Mouse (Mus musculus): Measurements from ENCODE around the gene Larp4. TPM values are rescaled to one million over a fixed set of nuclear protein-coding genes. Genes with fewer than 3 reads are reported as not detected.

The Larp4 gene
- polyA plus RNA-seq, 1 experiment from 2014 or later: 27.4 TPM

DNA sequence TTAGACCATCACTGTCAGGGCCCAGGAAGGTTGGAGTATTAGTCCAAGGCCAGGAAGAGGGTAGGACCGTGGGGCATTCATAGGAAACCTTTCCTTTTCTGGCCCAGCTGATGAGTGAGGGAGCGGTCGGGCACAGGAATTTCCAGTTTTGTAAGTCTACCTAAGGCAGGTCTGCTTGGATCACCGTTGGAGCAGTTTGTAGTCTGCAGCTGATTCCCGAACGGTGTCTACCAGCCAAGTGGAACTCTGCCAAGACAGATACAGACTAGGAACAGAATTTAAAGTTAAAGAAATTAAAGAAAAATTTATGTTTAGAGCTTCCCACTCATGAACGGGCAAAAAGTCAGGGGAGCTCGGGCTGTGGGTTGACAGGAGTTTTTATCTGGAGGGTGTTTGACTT is 59.6 kb downstream of the Larp4 start:
- Histone ChIP-seq H3K27me3 (replicated peaks; ENCODE audit: control insufficient read depth, insufficient read depth, low read length) (no peaks in the 10 kb centered on the region), H3K4me3 (replicated peaks; ENCODE audit: low read length) (no peak overlapping the region), H3K36me3 (ENCODE audit: control insufficient read depth, insufficient read depth) (no peaks in the 10 kb centered on the region), H3K27ac (ENCODE audit: low read length) (peak overlapping the region; percentile 48), H3K9ac (replicated peaks; ENCODE audit: low read depth, low read length) (no peak overlapping the region), H3K4me1 (replicated peaks; ENCODE audit: control insufficient read depth, insufficient read depth, low read length) (no peaks in the 10 kb centered on the region), H3K4me2 (ENCODE audit: low read length) (no peak overlapping the region), H3K9me3 (ENCODE audit: control insufficient read depth, low read length) (no peaks in the 10 kb centered on the region)
- no peak for ATAC-seq
- WGBS: 69% methylated on average over 8 of the region's 8 CpGs

DNA sequence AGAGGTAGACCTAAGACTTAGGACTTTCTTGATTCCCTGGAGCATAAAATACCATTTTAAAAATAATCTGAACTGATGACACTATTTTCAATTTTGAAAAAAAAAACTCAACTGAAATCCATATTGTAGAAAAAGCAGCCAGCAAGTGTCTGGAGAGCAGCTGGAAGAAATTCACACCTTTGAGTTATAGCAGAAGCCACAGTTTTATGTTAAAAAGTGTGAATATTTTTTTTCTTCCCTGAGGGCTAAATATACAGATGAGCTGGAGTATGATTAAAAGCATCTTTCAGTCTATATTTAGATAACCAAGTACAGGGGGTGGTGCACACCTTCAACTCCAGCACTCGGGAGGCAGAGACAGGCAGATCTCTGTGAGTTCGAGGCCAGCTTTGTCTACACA is 60.0 kb downstream of the Larp4 start:
- no peak for ATAC-seq
- H3K9ac ChIP-seq (replicated peaks; ENCODE audit: low read depth, low read length): no peak overlapping the region
- no peak overlapping the region for H3K4me2 ChIP-seq (ENCODE audit: low read length)
- H3K4me3 ChIP-seq (replicated peaks; ENCODE audit: low read length): no peak overlapping the region
- WGBS: 76% methylated on average over 2 of the region's 2 CpGs
- H3K9me3 ChIP-seq (ENCODE audit: control insufficient read depth, low read length): no peaks in the 10 kb centered on the region
- H3K36me3 ChIP-seq (ENCODE audit: control insufficient read depth, insufficient read depth): no peaks in the 10 kb centered on the region
- no peaks in the 10 kb centered on the region for H3K27me3 ChIP-seq (replicated peaks; ENCODE audit: control insufficient read depth, insufficient read depth, low read length)
- H3K27ac ChIP-seq (ENCODE audit: low read length): peak overlapping the region; percentile 44; the same call in 1 of the 2 replicates
- H3K4me1 ChIP-seq (replicated peaks; ENCODE audit: control insufficient read depth, insufficient read depth, low read length): no peaks in the 10 kb centered on the region

DNA sequence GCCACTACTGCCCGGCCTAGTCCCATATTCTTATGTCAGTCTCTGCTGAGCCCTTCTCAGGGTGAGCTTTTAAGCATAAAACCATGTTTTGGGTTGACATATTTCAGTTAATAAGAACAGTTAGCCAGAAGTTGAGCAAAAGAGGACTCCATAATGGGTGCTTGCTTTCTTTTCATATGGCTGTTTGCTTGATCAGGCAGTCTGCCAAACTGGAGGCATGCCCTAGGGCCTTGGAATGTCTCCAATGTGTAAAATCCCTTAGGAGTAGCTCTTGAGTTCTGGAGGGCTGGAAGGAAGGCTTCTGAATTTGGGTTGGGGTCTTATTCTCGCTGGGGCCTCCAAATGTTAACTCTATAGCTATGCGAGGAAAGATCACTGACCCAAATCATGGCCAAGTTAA is 62.7 kb downstream of the Larp4 start:
- Histone ChIP-seq H3K27ac (ENCODE audit: low read length) (no peak overlapping the region), H3K4me3 (replicated peaks; ENCODE audit: low read length) (no peak overlapping the region), H3K27me3 (replicated peaks; ENCODE audit: control insufficient read depth, insufficient read depth, low read length) (no peaks in the 10 kb centered on the region), H3K36me3 (ENCODE audit: control insufficient read depth, insufficient read depth) (no peaks in the 10 kb centered on the region), H3K4me2 (ENCODE audit: low read length) (no peak overlapping the region), H3K4me1 (replicated peaks; ENCODE audit: control insufficient read depth, insufficient read depth, low read length) (no peaks in the 10 kb centered on the region), H3K9ac (replicated peaks; ENCODE audit: low read depth, low read length) (no peak overlapping the region), H3K9me3 (ENCODE audit: control insufficient read depth, low read length) (no peaks in the 10 kb centered on the region)
- WGBS: 61% methylated on average over 3 of the region's 3 CpGs
- no peak for ATAC-seq

DNA sequence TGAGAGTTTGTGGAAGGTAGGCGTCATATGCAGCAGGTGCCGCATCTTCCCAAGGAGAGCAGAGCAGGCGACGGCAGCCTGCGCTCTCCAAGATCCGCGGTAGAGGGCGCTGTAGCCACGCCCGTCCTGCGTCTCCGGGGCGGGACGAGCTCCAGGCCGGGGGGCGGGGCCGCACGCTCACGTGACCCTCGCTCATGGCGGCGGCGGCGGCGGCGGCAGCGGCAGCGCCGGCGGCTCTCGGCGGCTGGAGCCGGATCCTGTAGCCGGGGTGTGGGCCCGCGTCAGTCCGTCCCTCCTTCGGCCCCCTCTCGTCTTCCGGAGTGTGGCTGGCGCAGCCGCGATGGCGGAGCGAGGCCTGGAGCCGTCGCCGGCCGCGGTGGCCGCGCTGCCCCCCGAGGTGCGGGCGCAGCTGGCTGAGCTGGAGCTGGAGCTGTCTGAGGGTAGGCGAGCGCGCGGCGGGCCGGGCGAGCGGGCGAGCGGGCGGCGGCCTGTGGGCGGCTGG is 68.7 kb downstream of the Larp4 start, which contains the start of gene Dip2b:
TSS of gene Dip2b (plus strand) at position 195 of the 502 bp plus-strand sequence.
- Histone ChIP-seq H3K4me3 (replicated peaks; ENCODE audit: low read length) (peak within 1 kb of the TSS; percentile 71), H3K4me1 (replicated peaks; ENCODE audit: control insufficient read depth, insufficient read depth, low read length) (peaks cover 25% of the 10 kb centered on the region), H3K27ac (ENCODE audit: low read length) (peak within 1 kb of the TSS; percentile 98), H3K27me3 (replicated peaks; ENCODE audit: control insufficient read depth, insufficient read depth, low read length) (no peaks in the 10 kb centered on the region), H3K4me2 (ENCODE audit: low read length) (peak within 1 kb of the TSS; percentile 82), H3K36me3 (ENCODE audit: control insufficient read depth, insufficient read depth) (no peaks in the 10 kb centered on the region), H3K9me3 (ENCODE audit: control insufficient read depth, low read length) (no peaks in the 10 kb centered on the region), H3K9ac (replicated peaks; ENCODE audit: low read depth, low read length) (peak within 1 kb of the TSS; percentile 89)
- 0% methylated on average over 53 of the region's 68 CpGs for WGBS
- peak; percentile 89 for ATAC-seq

DNA sequence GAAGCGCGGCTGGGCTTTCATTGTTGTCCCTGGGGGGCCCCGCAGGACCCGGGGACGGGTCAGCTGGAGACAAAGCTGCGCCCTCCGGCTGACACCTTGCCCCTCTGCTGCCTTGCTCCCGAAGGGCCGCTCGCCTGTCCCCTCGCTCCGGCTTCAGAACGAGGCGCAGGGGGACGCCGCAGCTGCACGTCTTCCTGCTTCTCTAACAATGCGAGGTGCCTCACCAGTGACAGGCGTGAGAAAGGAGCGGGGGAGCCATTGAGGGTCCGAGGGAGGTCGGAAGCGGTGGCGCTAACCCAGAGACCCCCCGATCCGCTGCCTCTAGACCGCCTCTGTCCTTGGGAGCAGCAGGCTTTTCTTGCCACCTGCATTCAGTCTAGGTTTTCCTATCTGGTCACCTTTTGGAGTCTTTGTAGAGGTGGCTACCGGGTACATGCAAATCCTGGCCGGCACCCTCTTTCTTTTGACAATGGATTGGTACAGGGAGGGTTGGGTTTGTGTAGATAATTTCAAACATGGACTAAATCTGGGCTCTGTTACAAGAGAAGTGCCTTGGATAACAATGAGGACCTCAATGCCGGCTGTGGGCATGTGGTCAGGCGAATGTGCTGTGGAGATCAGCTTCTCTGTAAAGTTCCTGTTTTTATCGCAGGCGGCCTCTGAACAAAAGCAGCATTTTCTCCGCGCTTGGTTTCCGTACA is 69.3 kb downstream of the Larp4 start:
- Histone ChIP-seq H3K4me2 (ENCODE audit: low read length) (peak overlapping the region; percentile 82), H3K4me1 (replicated peaks; ENCODE audit: control insufficient read depth, insufficient read depth, low read length) (peaks cover 25% of the 10 kb centered on the region), H3K36me3 (ENCODE audit: control insufficient read depth, insufficient read depth) (no peaks in the 10 kb centered on the region), H3K27ac (ENCODE audit: low read length) (peak overlapping the region; percentile 98), H3K27me3 (replicated peaks; ENCODE audit: control insufficient read depth, insufficient read depth, low read length) (no peaks in the 10 kb centered on the region), H3K9ac (replicated peaks; ENCODE audit: low read depth, low read length) (peak overlapping the region; percentile 89), H3K9me3 (ENCODE audit: control insufficient read depth, low read length) (no peaks in the 10 kb centered on the region), H3K4me3 (replicated peaks; ENCODE audit: low read length) (peak overlapping the region; percentile 71)
- under 1% methylated on average over 34 of the region's 36 CpGs for WGBS
- ATAC-seq: peak; percentile 64

DNA sequence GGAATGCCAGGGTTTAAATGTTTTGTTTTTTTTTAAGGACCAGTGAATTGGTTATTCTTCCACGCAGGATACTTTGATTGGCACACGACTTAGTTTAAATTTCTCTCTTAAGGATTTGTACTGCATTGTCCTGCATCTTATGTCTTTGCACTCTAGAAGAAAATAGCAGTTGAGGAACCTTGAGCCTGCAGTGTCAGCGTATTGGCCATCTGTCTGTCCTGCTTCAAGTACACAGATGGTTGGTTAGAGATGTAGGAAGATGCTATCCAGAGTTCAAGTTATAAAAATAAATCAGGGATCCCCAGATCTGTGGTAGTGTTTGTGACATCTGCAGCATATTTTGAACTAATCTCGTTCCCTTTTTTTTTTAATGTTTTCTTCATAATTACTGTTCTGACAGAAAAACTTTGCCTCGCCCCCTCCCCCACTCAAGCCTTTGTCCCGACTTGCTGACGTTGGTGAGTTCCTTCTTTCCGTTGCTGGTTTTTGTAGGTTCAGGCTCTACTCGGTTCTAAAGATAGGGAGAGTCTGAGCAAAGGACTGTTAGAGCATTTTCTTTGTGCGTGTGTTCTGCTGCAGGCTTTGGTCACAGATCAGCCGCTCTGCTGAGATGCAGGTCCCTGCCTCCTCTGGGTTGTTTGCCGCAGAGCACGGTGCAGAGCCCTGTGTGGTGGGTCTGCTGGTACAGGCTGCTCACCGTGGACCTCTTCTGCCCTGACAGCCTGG is 70.8 kb downstream of the Larp4 start:
- Histone ChIP-seq H3K27ac (ENCODE audit: low read length) (peak overlapping the region; percentile 23; the same call in 1 of the 2 replicates), H3K4me3 (replicated peaks; ENCODE audit: low read length) (peak overlapping the region; percentile 71), H3K9me3 (ENCODE audit: control insufficient read depth, low read length) (no peaks in the 10 kb centered on the region), H3K9ac (replicated peaks; ENCODE audit: low read depth, low read length) (peak overlapping the region; percentile 46), H3K36me3 (ENCODE audit: control insufficient read depth, insufficient read depth) (no peaks in the 10 kb centered on the region), H3K4me2 (ENCODE audit: low read length) (peak overlapping the region; percentile 82), H3K27me3 (replicated peaks; ENCODE audit: control insufficient read depth, insufficient read depth, low read length) (no peaks in the 10 kb centered on the region), H3K4me1 (replicated peaks; ENCODE audit: control insufficient read depth, insufficient read depth, low read length) (peaks cover 32% of the 10 kb centered on the region)
- 14% methylated on average over 14 of the region's 14 CpGs for WGBS
- no peak; the same call in 1 of the 2 replicates for ATAC-seq

DNA sequence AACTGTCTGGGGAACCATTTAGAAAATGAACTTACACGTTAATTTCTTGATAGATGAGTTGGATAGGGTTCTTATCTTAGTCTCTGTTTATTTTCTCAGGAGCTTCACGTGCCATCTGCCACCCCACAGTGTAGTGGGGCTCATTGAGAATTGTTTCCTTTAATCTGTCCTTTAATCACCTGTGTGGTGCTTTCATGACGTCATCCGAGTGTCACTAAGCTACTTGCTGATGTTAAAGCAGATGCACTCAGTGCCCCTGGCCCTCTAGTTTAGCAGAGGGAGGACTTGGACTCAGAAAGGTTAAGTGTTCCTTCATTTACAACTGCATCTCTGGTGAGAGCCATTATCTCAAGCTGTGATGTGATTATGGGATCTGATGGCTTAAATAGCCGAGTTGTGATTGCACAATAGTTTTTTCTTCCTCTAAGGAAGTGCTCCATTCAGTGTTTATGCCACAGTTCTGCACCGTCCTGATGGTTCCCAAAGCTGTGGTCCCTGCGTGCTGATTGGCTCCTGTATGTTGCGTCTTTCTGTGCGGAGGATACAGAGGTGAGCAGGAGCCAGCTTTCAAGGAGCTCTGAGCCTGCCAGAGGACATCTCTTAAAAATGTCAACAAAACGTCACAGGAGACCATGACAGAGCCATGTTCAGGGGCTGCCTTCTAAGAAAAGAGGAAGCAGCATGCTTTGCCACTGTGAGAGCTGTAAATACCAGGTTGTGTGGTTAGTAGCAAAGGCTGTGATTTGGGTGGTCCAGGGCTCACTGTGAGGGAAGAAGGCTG is 71.6 kb downstream of the Larp4 start:
- 21% methylated on average over 10 of the region's 10 CpGs for WGBS
- ATAC-seq: no peak

DNA sequence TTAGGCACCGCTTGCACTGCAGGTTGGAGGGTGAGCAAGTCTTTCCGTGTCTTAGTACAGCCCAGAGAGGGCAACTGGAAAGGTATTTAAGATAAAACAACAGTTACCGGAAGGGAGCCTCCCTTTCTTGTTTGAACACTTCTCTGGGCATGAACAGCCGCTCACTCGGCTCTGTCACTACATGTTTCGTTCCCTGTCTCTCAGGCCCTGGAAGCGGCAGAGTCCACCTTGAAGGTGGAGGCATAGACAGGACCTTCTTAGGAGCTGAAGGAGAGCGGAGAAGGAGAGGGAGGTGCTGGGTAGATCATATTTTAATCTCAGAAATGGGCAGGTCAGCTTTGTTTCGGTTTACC is 72.2 kb downstream of the Larp4 start:
- 84% methylated on average over 9 of the region's 9 CpGs for WGBS
- no peak overlapping the region for H3K27ac ChIP-seq (ENCODE audit: low read length)
- H3K9ac ChIP-seq (replicated peaks; ENCODE audit: low read depth, low read length): no peak overlapping the region
- no peak for ATAC-seq
- no peaks in the 10 kb centered on the region for H3K27me3 ChIP-seq (replicated peaks; ENCODE audit: control insufficient read depth, insufficient read depth, low read length)
- H3K4me1 ChIP-seq (replicated peaks; ENCODE audit: control insufficient read depth, insufficient read depth, low read length): peaks cover 38% of the 10 kb centered on the region
- 0 out of 2 replicates have a peak, but pooled peaks cover 3% of the 10 kb centered on the region for H3K36me3 ChIP-seq (ENCODE audit: control insufficient read depth, insufficient read depth)
- no peak overlapping the region for H3K4me3 ChIP-seq (replicated peaks; ENCODE audit: low read length)
- H3K4me2 ChIP-seq (ENCODE audit: low read length): peak overlapping the region; percentile 82
- no peaks in the 10 kb centered on the region for H3K9me3 ChIP-seq (ENCODE audit: control insufficient read depth, low read length)

More for the DNA sequence above, 71.6 kb downstream of the Larp4 start:
- Histone ChIP-seq H3K9me3 (ENCODE audit: control insufficient read depth, low read length) (no peaks in the 10 kb centered on the region), H3K27ac (ENCODE audit: low read length) (peak overlapping the region; percentile 23; the same call in 1 of the 2 replicates), H3K36me3 (ENCODE audit: control insufficient read depth, insufficient read depth) (no peaks in the 10 kb centered on the region), H3K4me3 (replicated peaks; ENCODE audit: low read length) (peak overlapping the region; percentile 33), H3K9ac (replicated peaks; ENCODE audit: low read depth, low read length) (peak overlapping the region; percentile 46), H3K4me1 (replicated peaks; ENCODE audit: control insufficient read depth, insufficient read depth, low read length) (peaks cover 37% of the 10 kb centered on the region), H3K27me3 (replicated peaks; ENCODE audit: control insufficient read depth, insufficient read depth, low read length) (no peaks in the 10 kb centered on the region), H3K4me2 (ENCODE audit: low read length) (peak overlapping the region; percentile 82)

DNA sequence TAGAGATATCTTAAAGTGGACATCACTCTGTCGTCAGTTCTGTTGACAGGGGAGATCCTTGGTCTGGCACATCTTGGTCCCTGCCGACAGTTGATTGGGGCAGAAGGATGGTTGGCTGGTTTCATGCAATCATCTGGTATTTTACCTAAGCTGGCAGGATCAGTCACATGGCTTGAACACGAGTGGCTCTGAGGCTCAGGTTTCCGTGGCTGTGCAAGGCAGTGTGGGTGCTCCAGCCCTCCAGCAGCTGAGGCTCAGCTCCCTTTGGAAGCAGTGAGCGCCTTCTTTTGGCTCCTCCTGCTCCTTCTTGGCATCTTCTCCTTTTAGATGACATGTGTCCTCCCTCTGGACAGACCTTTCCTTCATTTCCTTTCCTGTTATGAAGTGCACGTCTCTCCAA is 75.7 kb downstream of the Larp4 start:
- Histone ChIP-seq H3K9me3 (ENCODE audit: control insufficient read depth, low read length) (no peaks in the 10 kb centered on the region), H3K4me1 (replicated peaks; ENCODE audit: control insufficient read depth, insufficient read depth, low read length) (peaks cover 31% of the 10 kb centered on the region), H3K27me3 (replicated peaks; ENCODE audit: control insufficient read depth, insufficient read depth, low read length) (no peaks in the 10 kb centered on the region), H3K36me3 (ENCODE audit: control insufficient read depth, insufficient read depth) (0 out of 2 replicates have a peak, but pooled peaks cover 6% of the 10 kb centered on the region), H3K4me3 (replicated peaks; ENCODE audit: low read length) (no peak overlapping the region), H3K4me2 (ENCODE audit: low read length) (no peak overlapping the region), H3K27ac (ENCODE audit: low read length) (no peak overlapping the region), H3K9ac (replicated peaks; ENCODE audit: low read depth, low read length) (no peak overlapping the region)
- ATAC-seq: no peak
- WGBS: 53% methylated on average over 6 of the region's 6 CpGs
